Mouse (Mus musculus): Measurements from ENCODE around the gene Fam102a.
"Not testable (repeated sequence)": the region's sequence is repeated elsewhere in the genome, so short reads cannot be mapped to it uniquely, and the experiment has no call there.

The Fam102a gene

GRCm38 (mm10) chr2:32534733-32535471 lies at the start of gene Fam102a:
Gene Fam102a, plus strand, starts transcription at chr2:32535332.
- peak; percentile 99 for DNase-seq (ENCODE audit: low spot score)

- DNase-seq (ENCODE audit: low spot score) = no peak
These were observed 49.4 kb upstream of the Fam102a start for GRCm38 (mm10) chr2:32485751-32486150.

- DNase-seq (ENCODE audit: low spot score) = no peak
These were observed 49.0 kb upstream of the Fam102a start for GRCm38 (mm10) chr2:32486155-32486554.

GRCm38 (mm10) chr2:32487124-32487623 lies 48.0 kb upstream of the Fam102a start:
- DNase-seq (ENCODE audit: low spot score) = peak; percentile 96

GRCm38 (mm10) chr2:32488679-32489078 lies 46.5 kb upstream of the Fam102a start:
- peak; percentile 87 for DNase-seq (ENCODE audit: low spot score)

GRCm38 (mm10) chr2:32490730-32491129 lies 44.4 kb upstream of the Fam102a start:
- not testable (repeated sequence) for DNase-seq (ENCODE audit: low spot score)

GRCm38 (mm10) chr2:32492661-32493060 lies 42.5 kb upstream of the Fam102a start:
- DNase-seq (ENCODE audit: low spot score) = no peak

GRCm38 (mm10) chr2:32493301-32493701 lies 41.8 kb upstream of the Fam102a start:
- DNase-seq (ENCODE audit: low spot score) = no peak

- DNase-seq (ENCODE audit: low spot score) = no peak
These were observed 40.6 kb upstream of the Fam102a start for GRCm38 (mm10) chr2:32494522-32494921.

- DNase-seq (ENCODE audit: low spot score) = no peak
These were observed 39.9 kb upstream of the Fam102a start for GRCm38 (mm10) chr2:32495185-32495726.

- DNase-seq (ENCODE audit: low spot score) = no peak
These were observed 38.9 kb upstream of the Fam102a start for GRCm38 (mm10) chr2:32496190-32496589.

GRCm38 (mm10) chr2:32499365-32499764 lies 35.8 kb upstream of the Fam102a start:
- DNase-seq (ENCODE audit: low spot score) = no peak

GRCm38 (mm10) chr2:32500461-32500860 lies 34.7 kb upstream of the Fam102a start:
- DNase-seq (ENCODE audit: low spot score) = no peak

- no peak for DNase-seq (ENCODE audit: low spot score)
These were observed 33.3 kb upstream of the Fam102a start for GRCm38 (mm10) chr2:32501754-32502324.

- no peak for DNase-seq (ENCODE audit: low spot score)
These were observed 32.3 kb upstream of the Fam102a start for GRCm38 (mm10) chr2:32502843-32503242.

GRCm38 (mm10) chr2:32503588-32503987 lies 31.5 kb upstream of the Fam102a start:
- no peak for DNase-seq (ENCODE audit: low spot score)

GRCm38 (mm10) chr2:32505536-32505935 lies 29.6 kb upstream of the Fam102a start:
- DNase-seq (ENCODE audit: low spot score) = no peak

- no peak for DNase-seq (ENCODE audit: low spot score)
These were observed 28.2 kb upstream of the Fam102a start for GRCm38 (mm10) chr2:32506673-32507668.

GRCm38 (mm10) chr2:32507906-32508305 lies 27.2 kb upstream of the Fam102a start:
- no peak for DNase-seq (ENCODE audit: low spot score)

- no peak for DNase-seq (ENCODE audit: low spot score)
These were observed 25.8 kb upstream of the Fam102a start for GRCm38 (mm10) chr2:32509287-32509686.

- no peak for DNase-seq (ENCODE audit: low spot score)
These were observed 25.2 kb upstream of the Fam102a start for GRCm38 (mm10) chr2:32509896-32510295.

GRCm38 (mm10) chr2:32512592-32512991 lies 22.5 kb upstream of the Fam102a start:
- DNase-seq (ENCODE audit: low spot score) = no peak
